Mouse (Mus musculus): ENCODE measurements around the gene St6gal1. TPM values are rescaled to one million over a fixed set of nuclear protein-coding genes. Genes with fewer than 3 reads are reported as not detected.

The St6gal1 gene
- polyA plus RNA-seq, 1 experiment from 2014 or later, result 21.9 TPM

- Histone ChIP-seq H3K4me1 (replicated peaks) (peaks cover 23% of the 10 kb centered on the region), H3K27me3 (replicated peaks) (no peaks in the 10 kb centered on the region), H3K4me3 (no peak overlapping the region), H3K36me3 (peaks cover 12% of the 10 kb centered on the region), H3K9ac (no peak overlapping the region), H3K27ac (ENCODE audit: poor library complexity, severe bottlenecking) (no peak overlapping the region), H3K4me2 (no peak overlapping the region), H3K9me3 (replicated peaks) (no peaks in the 10 kb centered on the region)
- 75% methylated on average over 6 of the region's 6 CpGs for WGBS
- ATAC-seq (ENCODE audit: insufficient number of reproducible peaks, low FRiP score), result no peak
These were observed 96.0 kb downstream of the St6gal1 start for GRCm38 (mm10) chr16:23320579-23320978.

DNA sequence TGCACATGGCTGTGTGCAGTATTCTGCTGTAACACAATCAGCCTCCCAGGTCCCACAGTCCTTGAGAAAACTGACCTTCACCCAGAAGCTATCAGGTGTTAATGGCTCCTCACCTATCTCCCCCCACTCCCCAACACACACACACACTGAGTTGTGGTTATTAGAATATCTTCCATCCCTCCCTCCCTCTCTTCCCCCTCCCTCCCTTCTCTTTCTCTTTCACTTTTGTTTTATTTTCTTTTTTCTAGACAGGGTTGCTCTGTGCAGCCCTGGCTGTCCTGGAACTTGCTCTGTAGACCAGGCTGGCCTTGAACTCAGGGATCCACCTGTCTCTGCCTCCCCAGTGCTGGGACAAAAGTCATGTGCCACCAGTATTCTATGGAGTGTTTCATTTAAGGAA lies 97.9 kb downstream of the St6gal1 start:
- Histone ChIP-seq H3K4me1 (replicated peaks) (peaks cover 23% of the 10 kb centered on the region), H3K4me3 (no peak overlapping the region), H3K4me2 (no peak overlapping the region), H3K27ac (ENCODE audit: poor library complexity, severe bottlenecking) (no peak overlapping the region), H3K9me3 (replicated peaks) (no peaks in the 10 kb centered on the region), H3K9ac (no peak overlapping the region), H3K36me3 (peaks cover 12% of the 10 kb centered on the region), H3K27me3 (replicated peaks) (no peaks in the 10 kb centered on the region)
- no peak for ATAC-seq (ENCODE audit: insufficient number of reproducible peaks, low FRiP score)

GRCm38 (mm10) chr16:23323915-23324314 lies 99.4 kb downstream of the St6gal1 start:
- ATAC-seq (ENCODE audit: insufficient number of reproducible peaks, low FRiP score), result no peak
- Histone ChIP-seq H3K4me1 (replicated peaks) (peaks cover 16% of the 10 kb centered on the region), H3K9me3 (replicated peaks) (no peaks in the 10 kb centered on the region), H3K27ac (ENCODE audit: poor library complexity, severe bottlenecking) (no peak overlapping the region), H3K27me3 (replicated peaks) (no peaks in the 10 kb centered on the region), H3K36me3 (peaks cover 12% of the 10 kb centered on the region), H3K9ac (no peak overlapping the region), H3K4me3 (no peak overlapping the region), H3K4me2 (no peak overlapping the region)
- 36% methylated on average over 3 of the region's 3 CpGs for WGBS

GRCm38 (mm10) chr16:23324867-23325650 lies 100.5 kb downstream of the St6gal1 start:
- WGBS, result 72% methylated on average over 6 of the region's 6 CpGs

GRCm38 (mm10) chr16:23326664-23327063 lies 102.1 kb downstream of the St6gal1 start:
- Histone ChIP-seq H3K4me3 (no peak overlapping the region), H3K27ac (ENCODE audit: poor library complexity, severe bottlenecking) (no peak overlapping the region), H3K36me3 (peaks cover 4% of the 10 kb centered on the region; the same call in 1 of the 2 replicates), H3K4me1 (replicated peaks) (peaks cover 16% of the 10 kb centered on the region), H3K27me3 (replicated peaks) (no peaks in the 10 kb centered on the region), H3K4me2 (no peak overlapping the region), H3K9me3 (replicated peaks) (no peaks in the 10 kb centered on the region), H3K9ac (no peak overlapping the region)
- 87% methylated on average over 6 of the region's 6 CpGs for WGBS
- no peak for ATAC-seq (ENCODE audit: insufficient number of reproducible peaks, low FRiP score)

More at GRCm38 (mm10) chr16:23324867-23325650, 100.5 kb downstream of the St6gal1 start:
- ATAC-seq (ENCODE audit: insufficient number of reproducible peaks, low FRiP score), result no peak
- no peak overlapping the region for H3K27ac ChIP-seq (ENCODE audit: poor library complexity, severe bottlenecking)
- peaks cover 12% of the 10 kb centered on the region for H3K36me3 ChIP-seq
- no peak overlapping the region for H3K4me3 ChIP-seq
- no peaks in the 10 kb centered on the region for H3K9me3 ChIP-seq (replicated peaks)
- H3K4me2 ChIP-seq, result no peak overlapping the region
- H3K9ac ChIP-seq, result no peak overlapping the region
- peaks cover 16% of the 10 kb centered on the region for H3K4me1 ChIP-seq (replicated peaks)
- no peaks in the 10 kb centered on the region for H3K27me3 ChIP-seq (replicated peaks)

GRCm38 (mm10) chr16:23327266-23327665 lies 102.7 kb downstream of the St6gal1 start:
- Histone ChIP-seq H3K36me3 (no peaks in the 10 kb centered on the region; the same call in 1 of the 2 replicates), H3K27me3 (replicated peaks) (no peaks in the 10 kb centered on the region), H3K9ac (no peak overlapping the region), H3K4me3 (no peak overlapping the region), H3K4me2 (no peak overlapping the region), H3K27ac (ENCODE audit: poor library complexity, severe bottlenecking) (no peak overlapping the region), H3K9me3 (replicated peaks) (no peaks in the 10 kb centered on the region), H3K4me1 (replicated peaks) (peaks cover 16% of the 10 kb centered on the region)
- 87% methylated on average over 7 of the region's 7 CpGs for WGBS
- no peak for ATAC-seq (ENCODE audit: insufficient number of reproducible peaks, low FRiP score)

DNA sequence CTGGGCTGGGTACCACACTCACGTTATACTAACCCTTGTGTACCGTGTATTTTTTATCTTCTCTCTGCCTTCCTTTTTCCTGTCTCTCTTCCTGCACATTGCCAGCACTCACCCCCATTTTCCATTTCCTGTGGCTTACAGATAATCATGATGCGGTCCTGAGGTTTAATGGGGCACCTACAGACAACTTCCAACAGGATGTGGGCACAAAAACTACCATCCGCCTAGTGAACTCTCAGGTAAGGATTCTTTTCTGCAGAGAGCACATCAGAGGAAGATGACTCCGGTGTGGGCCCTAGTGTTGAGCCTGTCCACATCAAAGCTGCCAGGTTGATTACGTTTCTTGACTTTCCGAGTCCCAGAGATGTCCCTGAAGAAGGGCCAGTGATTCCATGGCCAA lies 103.7 kb downstream of the St6gal1 start:
- H3K27me3 ChIP-seq (replicated peaks), result no peaks in the 10 kb centered on the region
- H3K27ac ChIP-seq (ENCODE audit: poor library complexity, severe bottlenecking), result no peak overlapping the region
- no peak overlapping the region for H3K4me3 ChIP-seq
- WGBS, result 71% methylated on average over 7 of the region's 7 CpGs
- H3K4me1 ChIP-seq (replicated peaks), result peaks cover 19% of the 10 kb centered on the region
- ATAC-seq (ENCODE audit: insufficient number of reproducible peaks, low FRiP score), result no peak
- no peak overlapping the region for H3K4me2 ChIP-seq
- H3K9me3 ChIP-seq (replicated peaks), result no peaks in the 10 kb centered on the region
- no peaks in the 10 kb centered on the region; the same call in 1 of the 2 replicates for H3K36me3 ChIP-seq
- H3K9ac ChIP-seq, result no peak overlapping the region

DNA sequence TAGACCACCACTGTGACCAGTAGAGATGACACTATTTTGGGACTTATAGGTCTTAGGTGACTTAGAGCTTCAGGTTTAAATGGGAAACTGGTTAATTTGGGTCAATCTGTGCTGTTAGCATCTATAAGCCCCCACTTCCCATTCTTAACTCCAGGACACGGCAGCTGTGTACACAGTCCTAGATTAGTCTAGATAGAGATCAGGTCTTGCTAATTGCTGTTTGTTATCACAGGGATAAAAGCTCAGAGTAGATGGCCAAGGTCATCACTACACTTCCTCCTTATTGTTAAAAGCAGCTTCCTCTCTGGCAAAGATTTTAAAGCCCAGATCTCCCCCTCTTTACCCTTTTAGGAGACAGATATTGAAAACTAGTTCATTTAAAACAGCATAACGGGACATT lies 107.6 kb downstream of the St6gal1 start:
- Histone ChIP-seq H3K9me3 (replicated peaks) (no peaks in the 10 kb centered on the region), H3K27ac (ENCODE audit: poor library complexity, severe bottlenecking) (no peak overlapping the region), H3K4me1 (replicated peaks) (peaks cover 12% of the 10 kb centered on the region), H3K4me3 (no peak overlapping the region), H3K27me3 (replicated peaks) (no peaks in the 10 kb centered on the region), H3K36me3 (no peaks in the 10 kb centered on the region; the same call in 1 of the 2 replicates), H3K4me2 (no peak overlapping the region), H3K9ac (no peak overlapping the region)
- WGBS, result 39% methylated on average over 2 of the region's 2 CpGs
- no peak for ATAC-seq (ENCODE audit: insufficient number of reproducible peaks, low FRiP score)

- Histone ChIP-seq H3K9me3 (replicated peaks) (no peaks in the 10 kb centered on the region), H3K4me1 (replicated peaks) (peaks cover 12% of the 10 kb centered on the region), H3K4me2 (no peak overlapping the region), H3K36me3 (no peaks in the 10 kb centered on the region; the same call in 1 of the 2 replicates), H3K4me3 (no peak overlapping the region), H3K9ac (no peak overlapping the region), H3K27me3 (replicated peaks) (no peaks in the 10 kb centered on the region), H3K27ac (ENCODE audit: poor library complexity, severe bottlenecking) (no peak overlapping the region)
- ATAC-seq (ENCODE audit: insufficient number of reproducible peaks, low FRiP score), result no peak
- WGBS, result 68% methylated on average over 6 of the region's 6 CpGs
These were observed 108.1 kb downstream of the St6gal1 start for GRCm38 (mm10) chr16:23332686-23333085.

DNA sequence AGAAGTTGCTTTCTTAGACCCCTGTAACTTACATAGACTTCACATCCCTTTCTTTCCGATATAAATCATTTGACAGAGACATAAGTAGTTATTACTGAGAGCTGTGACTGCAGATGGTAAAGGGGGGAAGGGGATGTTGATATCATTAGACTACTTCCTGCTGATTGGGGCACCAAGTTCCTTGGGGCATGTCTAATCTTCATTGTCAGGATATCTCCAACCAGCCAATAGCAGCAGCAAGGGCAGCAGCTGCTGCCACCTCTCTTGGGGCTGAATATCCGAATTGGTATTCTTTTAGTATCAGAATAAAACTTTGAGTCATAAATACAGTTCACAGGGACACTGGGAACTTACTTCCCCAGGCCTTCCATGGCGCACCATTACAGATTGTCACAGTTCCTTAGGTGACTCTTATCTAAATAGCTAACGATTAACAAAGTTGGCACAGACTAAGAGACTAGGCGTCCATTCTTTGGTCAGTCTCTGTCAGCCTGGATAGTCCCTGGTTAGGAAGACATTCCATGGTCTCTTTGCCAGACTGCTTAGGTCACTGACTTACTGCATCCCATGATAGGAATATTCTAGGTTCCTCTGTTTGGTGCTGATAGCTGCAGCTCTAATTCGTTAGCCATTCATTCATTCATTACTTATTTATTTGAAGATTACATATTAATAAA lies 109.5 kb downstream of the St6gal1 start:
- WGBS, result 56% methylated on average over 6 of the region's 6 CpGs
- H3K9me3 ChIP-seq (replicated peaks), result no peaks in the 10 kb centered on the region
- peaks cover 5% of the 10 kb centered on the region; the same call in 1 of the 2 replicates for H3K36me3 ChIP-seq
- peaks cover 12% of the 10 kb centered on the region for H3K4me1 ChIP-seq (replicated peaks)
- H3K4me3 ChIP-seq, result no peak overlapping the region
- no peaks in the 10 kb centered on the region for H3K27me3 ChIP-seq (replicated peaks)
- H3K9ac ChIP-seq, result no peak overlapping the region
- H3K27ac ChIP-seq (ENCODE audit: poor library complexity, severe bottlenecking), result no peak overlapping the region
- H3K4me2 ChIP-seq, result no peak overlapping the region
- no peak for ATAC-seq (ENCODE audit: insufficient number of reproducible peaks, low FRiP score)

GRCm38 (mm10) chr16:23337317-23337716 lies 112.8 kb downstream of the St6gal1 start:
- 63% methylated on average over 4 of the region's 4 CpGs for WGBS
- Histone ChIP-seq H3K4me3 (no peak overlapping the region), H3K4me2 (no peak overlapping the region), H3K9ac (no peak overlapping the region), H3K27me3 (replicated peaks) (no peaks in the 10 kb centered on the region), H3K4me1 (replicated peaks) (peaks cover 12% of the 10 kb centered on the region), H3K9me3 (replicated peaks) (no peaks in the 10 kb centered on the region), H3K36me3 (peaks cover 15% of the 10 kb centered on the region), H3K27ac (ENCODE audit: poor library complexity, severe bottlenecking) (no peak overlapping the region)
- ATAC-seq (ENCODE audit: insufficient number of reproducible peaks, low FRiP score), result no peak
